Mouse (Mus musculus) heart, embryonic 12.5 days (tissue): ENCODE data around the gene Gm21897. TPM values are rescaled to one million over a fixed set of nuclear protein-coding genes. Genes with fewer than 3 reads are reported as not detected.

Experiments used
- ATAC-seq: fragments of 200-750 bp; cut with Nextera tagmentation; 2 replicates; pipeline ENCODE4 v1.8.0; 2017; ENCODE audit warnings: moderate TSS enrichment, moderate library complexity; ENCODE audit not compliant: insufficient number of reproducible peaks, low FRiP score
- H3K27ac ChIP-seq: fragments of 300-500 bp; sonication (generic); 2 replicates; pipeline ENCODE4 v1.5.1; 2016; ENCODE audit warnings: mild to moderate bottlenecking, moderate library complexity; ENCODE audit not compliant: poor library complexity, severe bottlenecking
- H3K27me3 ChIP-seq: fragments of 300-500 bp; sonication (generic); replicated peaks from 2 replicates; pipeline ENCODE4 v1.6.1; 2016; ENCODE audit warnings: mild to moderate bottlenecking, moderate library complexity
- H3K36me3 ChIP-seq: fragments of 300-500 bp; sonication (generic); 2 replicates; pipeline ENCODE4 v1.6.1; 2016; ENCODE audit warnings: mild to moderate bottlenecking, moderate library complexity
- H3K4me1 ChIP-seq: fragments of 300-500 bp; sonication (generic); replicated peaks from 2 replicates; pipeline ENCODE4 v1.6.1; 2016; ENCODE audit warnings: mild to moderate bottlenecking
- H3K4me2 ChIP-seq: fragments of 300-500 bp; sonication (generic); 2 replicates; pipeline ENCODE4 v1.6.1; 2016; ENCODE audit warnings: mild to moderate bottlenecking, moderate library complexity
- H3K4me3 ChIP-seq: fragments of 300-500 bp; sonication (generic); 2 replicates; pipeline ENCODE4 v1.5.1; 2016; ENCODE audit warnings: mild to moderate bottlenecking
- H3K9ac ChIP-seq: fragments of 300-500 bp; sonication (generic); 2 replicates; pipeline ENCODE4 v1.6.1; 2016; ENCODE audit warnings: mild to moderate bottlenecking, moderate library complexity
- H3K9me3 ChIP-seq: fragments of 300-500 bp; sonication (generic); replicated peaks from 2 replicates; pipeline ENCODE4 v1.6.1; 2016; ENCODE audit warnings: mild to moderate bottlenecking, moderate library complexity
- WGBS: fragments of 180-500 bp; shearing (Covaris S2); methylation state at CpG from one replicate; pipeline ENCODE4 v1.1.7; 2016; 5-methylcytosine and 5-hydroxymethylcytosine counted together
- polyA plus RNA-seq: library from polyadenylated mRNA; unstranded; fragments of >200 nt; fragmentation: Nextera tagmentation; extraction: Ambion mirVana; gene quantifications from 2 replicates; pipeline ENCODE4 v1.2.1, GENCODE M21; 2016

Gene Gm21897
- polyA plus RNA-seq, 1 experiment from 2014 or later, result not detected

- Histone ChIP-seq H3K9me3 (no peaks in the 10 kb centered on the region), H3K27ac (no peak overlapping the region), H3K27me3 (no peaks in the 10 kb centered on the region), H3K4me2 (no peak overlapping the region), H3K4me1 (0 out of 2 replicates have a peak, but pooled peaks cover 4% of the 10 kb centered on the region), H3K4me3 (no peak overlapping the region), H3K9ac (no peak overlapping the region), H3K36me3 (no peaks in the 10 kb centered on the region)
- 47% methylated on average over 2 of the region's 2 CpGs for WGBS
- ATAC-seq, result no peak
Measured at GRCm38 (mm10) chr16:15354901-15355300, 37.6 kb downstream of the Gm21897 start.

- Histone ChIP-seq H3K9ac (no peak overlapping the region), H3K4me2 (no peak overlapping the region), H3K27ac (no peak overlapping the region), H3K27me3 (no peaks in the 10 kb centered on the region), H3K4me3 (no peak overlapping the region), H3K4me1 (0 out of 2 replicates have a peak, but pooled peaks cover 4% of the 10 kb centered on the region), H3K9me3 (no peaks in the 10 kb centered on the region), H3K36me3 (no peaks in the 10 kb centered on the region)
- 69% methylated on average over 1 of the region's 1 CpGs for WGBS
- ATAC-seq, result no peak
Measured at GRCm38 (mm10) chr16:15355339-15355738, 38.1 kb downstream of the Gm21897 start.

- no peaks in the 10 kb centered on the region for H3K4me1 ChIP-seq
- H3K4me2 ChIP-seq, result no peak overlapping the region
- no peak overlapping the region for H3K9ac ChIP-seq
- no peak overlapping the region for H3K4me3 ChIP-seq
- H3K9me3 ChIP-seq, result no peaks in the 10 kb centered on the region
- no peaks in the 10 kb centered on the region for H3K27me3 ChIP-seq
- H3K27ac ChIP-seq, result no peak overlapping the region
- ATAC-seq, result no peak
- H3K36me3 ChIP-seq, result no peaks in the 10 kb centered on the region
Measured at GRCm38 (mm10) chr16:15357766-15358165, 40.5 kb downstream of the Gm21897 start.

- Histone ChIP-seq H3K4me3 (no peak overlapping the region), H3K27ac (no peak overlapping the region), H3K36me3 (no peaks in the 10 kb centered on the region), H3K9ac (no peak overlapping the region), H3K27me3 (no peaks in the 10 kb centered on the region), H3K4me2 (no peak overlapping the region), H3K4me1 (no peaks in the 10 kb centered on the region), H3K9me3 (no peaks in the 10 kb centered on the region)
- 76% methylated on average over 3 of the region's 3 CpGs for WGBS
- no peak for ATAC-seq
Measured at GRCm38 (mm10) chr16:15359110-15359782, 42.0 kb downstream of the Gm21897 start.

GRCm38 (mm10) chr16:15360825-15361224, 43.6 kb downstream of the Gm21897 start:
- Histone ChIP-seq H3K27me3 (no peaks in the 10 kb centered on the region), H3K36me3 (no peaks in the 10 kb centered on the region), H3K4me1 (no peaks in the 10 kb centered on the region), H3K9ac (no peak overlapping the region), H3K4me3 (no peak overlapping the region), H3K4me2 (no peak overlapping the region), H3K9me3 (no peaks in the 10 kb centered on the region), H3K27ac (no peak overlapping the region)
- ATAC-seq, result no peak
